Mouse (Mus musculus): ENCODE measurements around the gene Ginm1. TPM values are rescaled to one million over a fixed set of nuclear protein-coding genes. Genes with fewer than 3 reads are reported as not detected.
"Not testable (repeated sequence)": the region's sequence is repeated elsewhere in the genome, so short reads cannot be mapped to it uniquely, and the experiment has no call there.

Gene Ginm1
- polyA plus RNA-seq, 1 experiment from 2014 or later: 77.2 TPM

- no peak overlapping the region for H3K4me3 ChIP-seq
- H3K9ac ChIP-seq: no peak overlapping the region
- H3K27ac ChIP-seq (replicated peaks): no peak overlapping the region
- peaks cover 95% of the 10 kb centered on the region for H3K36me3 ChIP-seq
- no peaks in the 10 kb centered on the region for H3K27me3 ChIP-seq (replicated peaks)
- no peak for ATAC-seq (ENCODE audit: extremely low read depth, insufficient number of reproducible peaks, low FRiP score, low TSS enrichment)
- no peaks in the 10 kb centered on the region for H3K9me3 ChIP-seq
- no peak overlapping the region for H3K4me2 ChIP-seq
- H3K4me1 ChIP-seq: no peaks in the 10 kb centered on the region
- WGBS: 87% methylated on average over 4 of the region's 4 CpGs
These were observed 20.3 kb downstream of the Ginm1 start for GRCm38 (mm10) chr10:7772346-7772745.

- WGBS: 79% methylated on average over 2 of the region's 2 CpGs
- ATAC-seq (ENCODE audit: extremely low read depth, insufficient number of reproducible peaks, low FRiP score, low TSS enrichment): no peak
- peaks cover 81% of the 10 kb centered on the region for H3K36me3 ChIP-seq
- no peak overlapping the region for H3K9ac ChIP-seq
- no peaks in the 10 kb centered on the region for H3K9me3 ChIP-seq
- H3K4me3 ChIP-seq: no peak overlapping the region
- H3K27ac ChIP-seq (replicated peaks): no peak overlapping the region
- H3K4me1 ChIP-seq: no peaks in the 10 kb centered on the region
- no peaks in the 10 kb centered on the region for H3K27me3 ChIP-seq (replicated peaks)
- H3K4me2 ChIP-seq: no peak overlapping the region
These were observed 35.1 kb downstream of the Ginm1 start for GRCm38 (mm10) chr10:7757544-7757943.

- H3K4me1 ChIP-seq: no peaks in the 10 kb centered on the region
- peaks cover 75% of the 10 kb centered on the region for H3K36me3 ChIP-seq
- H3K9ac ChIP-seq: no peak overlapping the region
- H3K27me3 ChIP-seq (replicated peaks): no peaks in the 10 kb centered on the region
- H3K27ac ChIP-seq (replicated peaks): no peak overlapping the region
- H3K9me3 ChIP-seq: no peaks in the 10 kb centered on the region
- 78% methylated on average over 6 of the region's 6 CpGs for WGBS
- H3K4me3 ChIP-seq: no peak overlapping the region
- H3K4me2 ChIP-seq: no peak overlapping the region
- ATAC-seq (ENCODE audit: extremely low read depth, insufficient number of reproducible peaks, low FRiP score, low TSS enrichment): no peak
These were observed 43.9 kb downstream of the Ginm1 start for GRCm38 (mm10) chr10:7748752-7749151.

DNA sequence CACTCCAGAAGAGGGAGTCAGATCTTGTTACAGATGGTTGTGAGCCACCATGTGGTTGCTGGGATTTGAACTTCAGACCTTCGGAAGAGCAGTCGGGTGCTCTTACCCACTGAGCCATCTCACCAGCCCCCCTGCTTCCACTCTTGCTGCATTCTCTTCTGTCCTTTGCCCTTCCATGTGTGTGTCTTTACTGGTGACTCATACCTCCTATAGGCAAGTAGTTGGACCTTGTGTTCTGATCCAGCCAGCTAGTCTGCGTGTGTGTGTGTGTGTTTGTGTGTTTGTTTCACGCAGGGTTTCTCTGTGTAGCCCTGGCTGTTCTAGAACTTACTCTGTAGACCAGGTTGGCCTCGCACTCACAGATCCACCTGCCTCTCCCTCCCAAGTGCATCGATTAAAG is 47.1 kb downstream of the Ginm1 start:
- not testable (repeated sequence) for H3K4me1 ChIP-seq; H3K9me3 ChIP-seq; H3K4me2 ChIP-seq; ATAC-seq (ENCODE audit: extremely low read depth, insufficient number of reproducible peaks, low FRiP score, low TSS enrichment); H3K4me3 ChIP-seq; H3K27ac ChIP-seq (replicated peaks); H3K9ac ChIP-seq; H3K27me3 ChIP-seq (replicated peaks)
- peaks cover 76% of the 10 kb centered on the region for H3K36me3 ChIP-seq
- 94% methylated on average over 6 of the region's 6 CpGs for WGBS

- no peak overlapping the region for H3K4me3 ChIP-seq
- peaks cover 10% of the 10 kb centered on the region for H3K4me1 ChIP-seq
- 68% methylated on average over 3 of the region's 3 CpGs for WGBS
- H3K36me3 ChIP-seq: peaks cover 21% of the 10 kb centered on the region
- no peaks in the 10 kb centered on the region for H3K27me3 ChIP-seq (replicated peaks)
- H3K4me2 ChIP-seq: no peak overlapping the region
- H3K27ac ChIP-seq (replicated peaks): no peak overlapping the region
- ATAC-seq (ENCODE audit: extremely low read depth, insufficient number of reproducible peaks, low FRiP score, low TSS enrichment): no peak
- no peak overlapping the region for H3K9ac ChIP-seq
- no peaks in the 10 kb centered on the region for H3K9me3 ChIP-seq
These were observed 54.7 kb downstream of the Ginm1 start for GRCm38 (mm10) chr10:7737914-7738313.

DNA sequence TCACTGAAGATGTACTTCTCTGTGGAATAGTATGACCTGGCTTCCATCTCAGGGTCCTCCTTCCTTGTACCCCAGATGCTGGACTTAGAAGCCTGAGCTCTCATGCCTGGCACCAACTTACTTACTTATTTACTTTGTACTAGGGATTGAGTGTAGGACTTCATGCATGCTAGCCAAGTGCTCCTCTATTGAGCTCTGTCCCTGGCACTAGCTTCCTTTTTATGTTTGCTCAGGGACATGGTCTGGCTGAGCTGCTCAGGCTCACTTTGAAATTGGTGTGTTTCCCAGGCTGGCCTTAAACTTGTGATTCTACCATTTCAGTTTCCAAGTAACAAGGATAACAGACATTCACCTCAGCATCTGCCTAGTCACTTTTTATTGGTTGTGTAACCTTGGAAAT is 55.5 kb downstream of the Ginm1 start:
- no peak overlapping the region for H3K4me3 ChIP-seq
- H3K9me3 ChIP-seq: no peaks in the 10 kb centered on the region
- no peak overlapping the region for H3K4me2 ChIP-seq
- no peaks in the 10 kb centered on the region for H3K27me3 ChIP-seq (replicated peaks)
- H3K9ac ChIP-seq: no peak overlapping the region
- no peak overlapping the region for H3K27ac ChIP-seq (replicated peaks)
- H3K36me3 ChIP-seq: peaks cover 16% of the 10 kb centered on the region
- no peak for ATAC-seq (ENCODE audit: extremely low read depth, insufficient number of reproducible peaks, low FRiP score, low TSS enrichment)
- H3K4me1 ChIP-seq: peaks cover 10% of the 10 kb centered on the region

DNA sequence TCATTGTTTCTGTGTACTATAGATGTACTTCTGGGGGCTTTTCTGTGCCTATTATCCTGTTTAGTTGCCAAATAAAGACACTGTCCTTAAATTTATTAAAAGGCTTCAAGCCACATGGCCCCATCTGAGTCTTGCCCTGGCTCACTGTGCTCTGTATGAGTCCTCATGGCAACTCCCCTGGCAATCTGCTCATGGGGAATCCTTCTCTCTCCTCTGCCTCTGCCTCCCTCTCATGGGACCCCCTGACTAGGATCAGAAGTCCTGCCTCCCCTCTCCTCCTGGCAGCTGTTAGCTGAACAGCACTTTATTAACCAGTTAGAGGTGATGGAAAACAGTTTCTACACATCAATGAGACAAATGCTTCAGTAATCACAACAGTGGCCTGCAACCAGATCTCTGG is 61.0 kb downstream of the Ginm1 start:
- no peak for ATAC-seq (ENCODE audit: extremely low read depth, insufficient number of reproducible peaks, low FRiP score, low TSS enrichment)
- H3K9me3 ChIP-seq: no peaks in the 10 kb centered on the region
- no peak overlapping the region for H3K4me2 ChIP-seq
- H3K36me3 ChIP-seq: no peaks in the 10 kb centered on the region
- H3K9ac ChIP-seq: no peak overlapping the region
- H3K27me3 ChIP-seq (replicated peaks): no peaks in the 10 kb centered on the region
- peaks cover 15% of the 10 kb centered on the region for H3K4me1 ChIP-seq
- H3K27ac ChIP-seq (replicated peaks): no peak overlapping the region
- no peak overlapping the region for H3K4me3 ChIP-seq

- H3K9me3 ChIP-seq: no peaks in the 10 kb centered on the region
- no peaks in the 10 kb centered on the region for H3K36me3 ChIP-seq
- H3K27me3 ChIP-seq (replicated peaks): no peaks in the 10 kb centered on the region
- peak overlapping the region; percentile 91 for H3K9ac ChIP-seq
- H3K4me3 ChIP-seq: peak overlapping the region; percentile 75
- H3K4me2 ChIP-seq: peak overlapping the region; percentile 94
- H3K4me1 ChIP-seq: peaks cover 17% of the 10 kb centered on the region
- no peak for ATAC-seq (ENCODE audit: extremely low read depth, insufficient number of reproducible peaks, low FRiP score, low TSS enrichment)
- no peak overlapping the region for H3K27ac ChIP-seq (replicated peaks)
- WGBS: 27% methylated on average over 3 of the region's 3 CpGs
These were observed 65.6 kb downstream of the Ginm1 start for GRCm38 (mm10) chr10:7727011-7727410.

- Histone ChIP-seq H3K27me3 (replicated peaks) (no peaks in the 10 kb centered on the region), H3K36me3 (no peaks in the 10 kb centered on the region), H3K4me1 (peaks cover 17% of the 10 kb centered on the region), H3K9me3 (no peaks in the 10 kb centered on the region), H3K9ac (peak overlapping the region; percentile 91), H3K4me3 (peak overlapping the region; percentile 75), H3K27ac (replicated peaks) (peak overlapping the region; percentile 71; the same call in 1 of the 2 replicates), H3K4me2 (peak overlapping the region; percentile 94)
- ATAC-seq (ENCODE audit: extremely low read depth, insufficient number of reproducible peaks, low FRiP score, low TSS enrichment): no peak
- 0% methylated on average over 8 of the region's 8 CpGs for WGBS
These were observed 66.2 kb downstream of the Ginm1 start for GRCm38 (mm10) chr10:7726501-7726812.

DNA sequence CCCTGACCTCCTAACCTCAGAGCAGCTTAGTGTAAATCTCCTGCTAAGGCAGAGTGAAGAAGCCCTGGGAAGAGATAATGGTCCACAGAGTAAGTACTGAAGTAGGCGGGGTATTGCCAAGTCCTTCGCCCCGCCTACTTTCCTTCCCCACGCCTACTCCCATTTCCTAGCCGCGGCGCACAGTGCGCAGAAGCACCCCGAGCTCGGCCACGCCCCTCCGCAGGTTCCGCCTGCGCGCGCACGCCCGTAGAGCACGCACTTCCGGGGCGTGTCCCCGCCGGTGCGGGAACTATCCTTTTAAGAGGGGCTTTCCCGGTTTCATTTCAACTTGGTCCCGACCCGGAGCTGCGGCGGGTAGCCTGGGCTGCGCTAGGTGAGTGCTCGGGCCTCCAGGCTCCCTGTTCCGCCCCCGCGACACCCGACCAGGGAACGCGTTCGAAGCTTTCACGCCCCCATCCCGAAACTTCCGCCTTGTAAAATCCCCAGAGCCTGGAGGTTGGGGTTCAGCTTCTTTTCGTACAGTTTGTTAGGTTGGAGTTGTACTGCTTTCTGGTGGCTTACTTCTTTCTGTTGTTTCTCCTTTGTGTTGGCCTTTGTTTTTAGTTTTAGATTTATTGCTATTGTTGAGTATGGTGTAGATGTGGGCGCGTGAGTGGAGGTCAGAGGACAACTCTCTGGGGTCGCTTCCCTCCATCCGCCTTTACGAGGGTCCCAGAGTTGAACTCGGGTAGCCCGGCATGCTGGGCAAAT is 66.7 kb downstream of the Ginm1 start, which contains the start of gene Katna1:
Gene Katna1 (plus strand): TSS at position 250 of the 750 bp plus-strand sequence.
- peak within 1 kb of the TSS; percentile 71 for H3K27ac ChIP-seq (replicated peaks)
- H3K9me3 ChIP-seq: no peaks in the 10 kb centered on the region
- under 1% methylated on average over 49 of the region's 49 CpGs for WGBS
- peak; percentile 99 for ATAC-seq (ENCODE audit: extremely low read depth, insufficient number of reproducible peaks, low FRiP score, low TSS enrichment)
- no peaks in the 10 kb centered on the region for H3K27me3 ChIP-seq (replicated peaks)
- H3K36me3 ChIP-seq: no peaks in the 10 kb centered on the region
- H3K9ac ChIP-seq: peak within 1 kb of the TSS; percentile 91
- peak within 1 kb of the TSS; percentile 94 for H3K4me2 ChIP-seq
- H3K4me1 ChIP-seq: peaks cover 17% of the 10 kb centered on the region
- H3K4me3 ChIP-seq: peak within 1 kb of the TSS; percentile 75
